Mouse (Mus musculus): ENCODE data around the gene Ddost. TPM values are rescaled to one million over a fixed set of nuclear protein-coding genes. Genes with fewer than 3 reads are reported as not detected.
A peak's percentile ranks its signal among the peaks of the same experiment; 100 is the strongest.

Gene Ddost
- polyA plus RNA-seq, 1 experiment from 2014 or later, result 332 TPM

DNA sequence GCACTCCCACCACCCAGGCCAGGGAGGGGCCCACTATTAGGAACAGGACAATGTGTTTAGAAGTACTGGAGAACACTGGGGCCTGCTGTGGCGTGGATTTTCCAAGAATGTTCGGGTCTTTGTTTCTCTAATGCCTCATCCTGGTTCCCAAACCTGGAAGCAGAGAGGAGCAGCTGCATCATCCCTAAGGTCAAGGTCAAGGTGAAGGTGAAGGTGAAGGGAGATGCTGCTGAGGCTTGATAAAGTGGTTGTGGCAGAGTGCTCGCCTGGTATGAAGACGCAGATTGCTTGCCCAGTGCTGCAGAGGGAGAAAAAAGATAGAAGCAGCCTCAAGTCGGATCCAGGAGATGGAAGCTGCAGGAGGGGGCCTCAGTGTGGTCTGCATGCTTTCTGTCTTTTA lies 47.3 kb downstream of the Ddost start:
- Histone ChIP-seq H3K4me3 (ENCODE audit: low read length) (no peak overlapping the region), H3K9me3 (ENCODE audit: control insufficient read depth, low read length) (no peaks in the 10 kb centered on the region; the same call in 1 of the 2 replicates), H3K27ac (ENCODE audit: low read depth, low read length) (no peak overlapping the region), H3K4me2 (replicated peaks; ENCODE audit: low read depth, low read length) (no peak overlapping the region), H3K9ac (ENCODE audit: low read depth, low read length) (no peak overlapping the region), H3K36me3 (ENCODE audit: control insufficient read depth, insufficient read depth, low read length) (no peaks in the 10 kb centered on the region), H3K4me1 (ENCODE audit: control insufficient read depth, insufficient read depth, low read length) (no peaks in the 10 kb centered on the region), H3K27me3 (ENCODE audit: control insufficient read depth, insufficient read depth, low read length) (no peaks in the 10 kb centered on the region)
- ATAC-seq (ENCODE audit: low FRiP score, low TSS enrichment), result no peak
- WGBS, result 90% methylated on average over 5 of the region's 5 CpGs

DNA sequence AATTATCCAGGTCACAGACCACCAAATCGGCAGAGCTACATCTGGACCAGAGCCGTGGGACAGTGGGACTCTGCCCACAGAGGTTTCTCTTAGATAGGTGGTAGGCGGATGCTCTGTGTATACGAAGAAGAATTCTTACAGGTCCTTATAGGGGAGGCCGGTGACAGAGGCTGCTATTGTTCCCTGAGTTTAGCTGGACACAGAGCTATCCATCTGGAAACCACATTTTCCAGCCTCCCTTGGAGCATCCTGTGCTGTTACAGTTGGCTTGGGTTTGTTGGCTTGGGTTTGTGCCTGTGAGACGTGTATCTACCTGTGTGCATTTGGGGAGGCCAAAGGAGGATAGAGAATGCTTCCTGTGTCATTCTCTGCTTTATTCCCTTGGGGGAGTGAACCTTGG lies 48.2 kb downstream of the Ddost start:
- H3K36me3 ChIP-seq (ENCODE audit: control insufficient read depth, insufficient read depth, low read length), result no peaks in the 10 kb centered on the region
- no peaks in the 10 kb centered on the region; the same call in 1 of the 2 replicates for H3K9me3 ChIP-seq (ENCODE audit: control insufficient read depth, low read length)
- H3K4me2 ChIP-seq (replicated peaks; ENCODE audit: low read depth, low read length), result no peak overlapping the region
- H3K4me3 ChIP-seq (ENCODE audit: low read length), result no peak overlapping the region
- ATAC-seq (ENCODE audit: low FRiP score, low TSS enrichment), result no peak
- no peaks in the 10 kb centered on the region for H3K4me1 ChIP-seq (ENCODE audit: control insufficient read depth, insufficient read depth, low read length)
- H3K27ac ChIP-seq (ENCODE audit: low read depth, low read length), result no peak overlapping the region
- no peaks in the 10 kb centered on the region for H3K27me3 ChIP-seq (ENCODE audit: control insufficient read depth, insufficient read depth, low read length)
- 93% methylated on average over 6 of the region's 6 CpGs for WGBS
- H3K9ac ChIP-seq (ENCODE audit: low read depth, low read length), result no peak overlapping the region

DNA sequence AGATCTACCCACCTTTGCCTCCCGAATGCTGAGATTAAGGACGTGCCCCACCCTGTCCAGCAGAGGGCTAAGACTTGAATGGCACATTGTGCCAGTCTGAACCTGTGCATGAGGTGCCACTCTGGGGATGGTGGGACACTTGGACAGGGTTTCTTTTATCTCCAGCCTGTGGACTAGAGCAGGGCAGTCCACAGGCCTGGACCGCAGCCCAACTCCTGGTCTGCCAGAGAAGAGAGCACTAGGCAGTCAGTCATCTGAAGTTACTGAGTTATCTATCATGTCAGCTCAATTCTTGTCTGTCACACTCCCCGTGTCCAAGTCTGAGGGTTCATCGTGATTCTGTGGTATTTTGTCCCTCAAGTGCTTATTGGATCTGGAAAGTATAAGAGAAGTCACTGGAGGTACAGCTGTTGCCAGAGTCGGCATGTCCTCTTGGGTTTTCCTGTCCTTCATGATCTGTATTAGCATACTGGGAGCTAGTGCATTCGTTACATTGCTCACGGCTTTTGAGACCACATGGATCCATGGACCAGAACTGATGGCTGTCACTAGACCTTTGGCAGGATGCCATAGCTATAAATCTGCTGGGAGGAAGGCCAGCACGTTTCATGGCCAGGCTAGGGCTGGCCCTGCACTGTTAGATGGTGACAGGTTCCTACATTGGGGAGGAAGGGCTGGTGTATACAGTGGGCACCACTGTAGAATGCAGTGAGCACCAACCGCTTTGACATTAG lies 49.1 kb downstream of the Ddost start:
- no peaks in the 10 kb centered on the region for H3K4me1 ChIP-seq (ENCODE audit: control insufficient read depth, insufficient read depth, low read length)
- no peaks in the 10 kb centered on the region for H3K36me3 ChIP-seq (ENCODE audit: control insufficient read depth, insufficient read depth, low read length)
- no peak overlapping the region for H3K4me3 ChIP-seq (ENCODE audit: low read length)
- H3K4me2 ChIP-seq (replicated peaks; ENCODE audit: low read depth, low read length), result no peak overlapping the region
- 71% methylated on average over 10 of the region's 10 CpGs for WGBS
- H3K9me3 ChIP-seq (ENCODE audit: control insufficient read depth, low read length), result no peaks in the 10 kb centered on the region; the same call in 1 of the 2 replicates
- ATAC-seq (ENCODE audit: low FRiP score, low TSS enrichment), result no peak
- no peaks in the 10 kb centered on the region for H3K27me3 ChIP-seq (ENCODE audit: control insufficient read depth, insufficient read depth, low read length)
- H3K27ac ChIP-seq (ENCODE audit: low read depth, low read length), result no peak overlapping the region
- H3K9ac ChIP-seq (ENCODE audit: low read depth, low read length), result no peak overlapping the region

DNA sequence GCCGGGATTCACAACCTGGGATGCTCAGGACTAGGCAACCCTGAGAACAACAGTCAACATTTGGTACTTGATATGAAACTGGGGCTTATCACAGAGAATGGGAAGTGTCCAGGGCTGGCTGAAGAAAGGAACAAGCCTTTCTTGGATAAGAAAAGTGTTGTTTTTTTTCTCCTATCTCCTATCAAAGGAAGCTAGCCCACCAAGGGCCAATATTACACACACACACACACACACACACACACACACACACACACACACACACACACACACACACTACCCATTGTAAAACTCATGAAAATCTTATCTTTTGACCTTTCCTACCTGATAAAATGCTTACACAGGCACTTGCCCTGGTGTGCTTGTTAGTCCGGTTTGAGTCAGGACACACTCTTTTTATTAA lies 51.0 kb downstream of the Ddost start:
- no peak overlapping the region for H3K4me2 ChIP-seq (replicated peaks; ENCODE audit: low read depth, low read length)
- no peaks in the 10 kb centered on the region for H3K4me1 ChIP-seq (ENCODE audit: control insufficient read depth, insufficient read depth, low read length)
- WGBS, result 85% methylated on average over 2 of the region's 2 CpGs
- no peaks in the 10 kb centered on the region; the same call in 1 of the 2 replicates for H3K9me3 ChIP-seq (ENCODE audit: control insufficient read depth, low read length)
- no peak for ATAC-seq (ENCODE audit: low FRiP score, low TSS enrichment)
- no peak overlapping the region for H3K9ac ChIP-seq (ENCODE audit: low read depth, low read length)
- H3K36me3 ChIP-seq (ENCODE audit: control insufficient read depth, insufficient read depth, low read length), result no peaks in the 10 kb centered on the region
- H3K4me3 ChIP-seq (ENCODE audit: low read length), result no peak overlapping the region
- no peaks in the 10 kb centered on the region for H3K27me3 ChIP-seq (ENCODE audit: control insufficient read depth, insufficient read depth, low read length)
- no peak overlapping the region for H3K27ac ChIP-seq (ENCODE audit: low read depth, low read length)

DNA sequence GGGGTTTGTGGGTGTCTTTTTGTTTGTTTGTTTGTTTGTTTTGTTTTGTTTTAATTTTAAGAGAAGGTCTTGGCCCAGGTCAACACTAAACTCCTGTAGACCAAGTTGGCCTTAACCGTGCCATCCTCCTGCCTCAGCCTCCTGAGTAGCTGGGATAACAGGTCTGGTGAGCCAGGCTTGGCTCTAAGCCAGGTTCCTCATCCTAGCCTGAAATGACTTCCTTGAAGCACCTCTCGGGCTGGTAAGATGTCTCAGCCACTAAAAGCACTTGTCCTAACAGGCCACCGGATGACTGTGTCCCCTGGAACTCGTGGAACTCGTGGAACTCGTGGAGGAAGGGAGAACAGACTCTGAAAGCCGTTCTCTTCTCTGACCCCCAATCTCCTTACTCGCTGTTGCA lies 51.6 kb downstream of the Ddost start:
- no peak overlapping the region for H3K4me3 ChIP-seq (ENCODE audit: low read length)
- no peaks in the 10 kb centered on the region; the same call in 1 of the 2 replicates for H3K9me3 ChIP-seq (ENCODE audit: control insufficient read depth, low read length)
- H3K27ac ChIP-seq (ENCODE audit: low read depth, low read length), result no peak overlapping the region
- no peaks in the 10 kb centered on the region for H3K27me3 ChIP-seq (ENCODE audit: control insufficient read depth, insufficient read depth, low read length)
- H3K4me1 ChIP-seq (ENCODE audit: control insufficient read depth, insufficient read depth, low read length), result no peaks in the 10 kb centered on the region
- no peak overlapping the region for H3K4me2 ChIP-seq (replicated peaks; ENCODE audit: low read depth, low read length)
- H3K9ac ChIP-seq (ENCODE audit: low read depth, low read length), result no peak overlapping the region
- H3K36me3 ChIP-seq (ENCODE audit: control insufficient read depth, insufficient read depth, low read length), result no peaks in the 10 kb centered on the region
- WGBS, result 81% methylated on average over 8 of the region's 8 CpGs
- no peak for ATAC-seq (ENCODE audit: low FRiP score, low TSS enrichment)

DNA sequence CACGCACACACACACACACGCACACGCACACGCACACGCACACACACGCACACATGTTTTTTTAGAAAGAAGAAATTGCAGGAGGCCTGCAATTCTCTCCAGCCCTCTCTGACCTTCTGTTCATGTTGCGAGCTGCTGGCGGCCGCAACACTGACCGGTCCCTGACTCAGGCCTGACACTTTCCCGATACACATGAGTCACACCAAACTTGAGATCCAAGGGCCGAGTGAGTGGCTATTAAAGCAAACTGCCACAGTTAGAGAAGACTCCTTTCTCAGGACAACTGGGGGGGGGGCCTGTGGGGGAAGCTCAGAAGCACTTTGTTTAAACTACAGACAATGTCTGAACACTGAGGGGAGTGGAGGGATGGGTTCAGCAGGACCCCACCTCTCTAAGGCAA lies 52.0 kb downstream of the Ddost start:
- WGBS, result 80% methylated on average over 12 of the region's 12 CpGs
- no peak for ATAC-seq (ENCODE audit: low FRiP score, low TSS enrichment)

DNA sequence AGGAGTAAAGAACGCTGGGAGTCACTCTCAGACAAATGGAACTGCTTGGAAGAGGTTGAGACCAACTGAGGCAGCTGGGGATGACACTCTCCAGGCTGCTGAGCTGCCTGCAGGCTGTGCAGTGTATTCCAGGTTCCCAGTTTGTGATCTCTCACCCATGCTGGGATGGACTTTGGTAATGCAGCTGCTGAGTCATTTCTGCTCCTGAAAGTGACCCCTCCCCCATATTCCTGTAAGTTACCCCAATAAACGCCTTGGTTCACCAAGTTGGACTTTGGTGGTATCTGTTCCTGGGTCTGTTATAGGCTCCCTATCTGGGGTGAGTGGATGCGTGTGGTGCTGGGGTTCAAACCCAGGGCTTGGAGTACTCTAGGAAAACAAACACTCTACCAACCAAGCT lies 53.6 kb downstream of the Ddost start:
- 80% methylated on average over 3 of the region's 3 CpGs for WGBS
- H3K36me3 ChIP-seq (ENCODE audit: control insufficient read depth, insufficient read depth, low read length), result no peaks in the 10 kb centered on the region
- ATAC-seq (ENCODE audit: low FRiP score, low TSS enrichment), result no peak
- H3K4me3 ChIP-seq (ENCODE audit: low read length), result no peak overlapping the region
- no peaks in the 10 kb centered on the region for H3K4me1 ChIP-seq (ENCODE audit: control insufficient read depth, insufficient read depth, low read length)
- H3K4me2 ChIP-seq (replicated peaks; ENCODE audit: low read depth, low read length), result no peak overlapping the region
- H3K9me3 ChIP-seq (ENCODE audit: control insufficient read depth, low read length), result no peaks in the 10 kb centered on the region
- H3K27ac ChIP-seq (ENCODE audit: low read depth, low read length), result no peak overlapping the region
- no peaks in the 10 kb centered on the region for H3K27me3 ChIP-seq (ENCODE audit: control insufficient read depth, insufficient read depth, low read length)
- H3K9ac ChIP-seq (ENCODE audit: low read depth, low read length), result no peak overlapping the region

More for the DNA sequence above, 52.0 kb downstream of the Ddost start:
- H3K4me3 ChIP-seq (ENCODE audit: low read length), result no peak overlapping the region
- no peak overlapping the region for H3K27ac ChIP-seq (ENCODE audit: low read depth, low read length)
- no peaks in the 10 kb centered on the region for H3K27me3 ChIP-seq (ENCODE audit: control insufficient read depth, insufficient read depth, low read length)
- no peak overlapping the region for H3K9ac ChIP-seq (ENCODE audit: low read depth, low read length)
- H3K4me1 ChIP-seq (ENCODE audit: control insufficient read depth, insufficient read depth, low read length), result no peaks in the 10 kb centered on the region
- no peaks in the 10 kb centered on the region for H3K36me3 ChIP-seq (ENCODE audit: control insufficient read depth, insufficient read depth, low read length)
- H3K9me3 ChIP-seq (ENCODE audit: control insufficient read depth, low read length), result no peaks in the 10 kb centered on the region; the same call in 1 of the 2 replicates
- H3K4me2 ChIP-seq (replicated peaks; ENCODE audit: low read depth, low read length), result no peak overlapping the region

DNA sequence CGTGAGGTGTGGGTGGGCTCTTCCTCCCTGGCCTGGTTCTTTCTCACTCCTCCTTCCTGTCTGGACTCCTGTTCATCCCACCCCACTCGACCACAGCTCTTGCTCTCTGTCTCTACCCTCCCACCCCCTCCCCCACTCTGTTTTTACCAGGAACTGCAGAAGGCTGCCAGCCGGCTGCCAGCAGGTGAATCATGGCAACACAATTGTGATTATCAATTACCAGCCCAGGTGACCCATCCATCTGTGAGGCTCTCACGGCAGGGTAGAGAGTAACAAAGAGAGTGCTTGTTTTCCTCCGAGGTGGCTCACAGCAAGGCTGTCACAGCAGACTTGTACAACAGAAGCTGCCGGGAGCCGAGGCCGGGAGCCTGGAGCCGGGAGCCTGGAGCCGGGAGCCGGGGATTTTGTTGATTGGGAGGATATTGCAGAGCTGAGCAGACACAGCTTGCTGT lies 56.9 kb downstream of the Ddost start:
- no peak overlapping the region for H3K4me3 ChIP-seq (ENCODE audit: low read length)
- 0 out of 2 replicates have a peak, but pooled peaks have one; percentile 52 for ATAC-seq (ENCODE audit: low FRiP score, low TSS enrichment)
- 13% methylated on average over 11 of the region's 11 CpGs for WGBS
- no peaks in the 10 kb centered on the region for H3K36me3 ChIP-seq (ENCODE audit: control insufficient read depth, insufficient read depth, low read length)
- 0 out of 2 replicates have a peak overlapping the region, but pooled peaks have one; percentile 28 for H3K9ac ChIP-seq (ENCODE audit: low read depth, low read length)
- H3K27me3 ChIP-seq (ENCODE audit: control insufficient read depth, insufficient read depth, low read length), result no peaks in the 10 kb centered on the region
- H3K9me3 ChIP-seq (ENCODE audit: control insufficient read depth, low read length), result no peaks in the 10 kb centered on the region
- H3K27ac ChIP-seq (ENCODE audit: low read depth, low read length), result no peak overlapping the region
- H3K4me2 ChIP-seq (replicated peaks; ENCODE audit: low read depth, low read length), result no peak overlapping the region
- no peaks in the 10 kb centered on the region for H3K4me1 ChIP-seq (ENCODE audit: control insufficient read depth, insufficient read depth, low read length)
